Mouse (Mus musculus) limb, embryonic 15.5 days (tissue): ENCODE data around the gene Rdh9. TPM values are rescaled to one million over a fixed set of nuclear protein-coding genes. Genes with fewer than 3 reads are reported as not detected.

ENCODE experiments used
- ATAC-seq: fragments of 200-750 bp; cut with Nextera tagmentation; 2 replicates; pipeline ENCODE4 v1.8.0; 2017; ENCODE audit warnings: low read depth, moderate TSS enrichment; ENCODE audit not compliant: insufficient number of reproducible peaks, low FRiP score, low TSS enrichment
- H3K27ac ChIP-seq: fragments of 300-500 bp; sonication (generic); 2 replicates; pipeline ENCODE4 v1.5.1; 2015; ENCODE audit warnings: moderate library complexity, mild to moderate bottlenecking, inconsistent platforms
- H3K27me3 ChIP-seq: fragments of 300-500 bp; sonication (generic); 2 replicates; pipeline ENCODE4 v1.6.1; 2015; ENCODE audit warnings: inconsistent platforms
- H3K36me3 ChIP-seq: fragments of 300-500 bp; sonication (generic); 2 replicates; pipeline ENCODE4 v1.6.1; 2015; ENCODE audit warnings: inconsistent platforms
- H3K4me1 ChIP-seq: fragments of 300-500 bp; sonication (generic); 2 replicates; pipeline ENCODE4 v1.6.1; 2015; ENCODE audit warnings: inconsistent platforms
- H3K4me2 ChIP-seq: fragments of 300-500 bp; sonication (generic); 2 replicates; pipeline ENCODE4 v1.6.1; 2015; ENCODE audit warnings: mild to moderate bottlenecking, inconsistent platforms
- H3K4me3 ChIP-seq: fragments of 300-500 bp; sonication (generic); 2 replicates; pipeline ENCODE4 v1.5.1; 2015; ENCODE audit warnings: mild to moderate bottlenecking, inconsistent platforms
- H3K9ac ChIP-seq: fragments of 300-500 bp; sonication (generic); 2 replicates; pipeline ENCODE4 v1.6.1; 2015; ENCODE audit warnings: inconsistent platforms
- H3K9me3 ChIP-seq: fragments of 300-500 bp; sonication (generic); 2 replicates; pipeline ENCODE4 v1.6.1; 2016; ENCODE audit warnings: inconsistent platforms
- WGBS: fragments of 180-500 bp; shearing (Covaris S2); methylation state at CpG from one replicate; pipeline ENCODE4 v1.1.7; 2015; 5-methylcytosine and 5-hydroxymethylcytosine counted together
- polyA plus RNA-seq: library from polyadenylated mRNA; unstranded; fragments of >200 nt; fragmentation: Nextera tagmentation; extraction: Ambion mirVana; gene quantifications from 2 replicates; pipeline ENCODE4 v1.2.1, GENCODE M21; 2015

The Rdh9 gene
- not detected in 2 replicates for polyA plus RNA-seq

GRCm38 (mm10) chr10:127776011-127776410 lies at the start of gene Rdh9:
Gene Rdh9 (plus strand): TSS chr10:127776386.
- Histone ChIP-seq H3K4me1 (no peaks in the 10 kb centered on the region), H3K36me3 (no peaks in the 10 kb centered on the region), H3K4me2 (no peak within 1 kb of the TSS), H3K27ac (no peak within 1 kb of the TSS), H3K9ac (no peak within 1 kb of the TSS), H3K4me3 (no peak within 1 kb of the TSS), H3K27me3 (no peaks in the 10 kb centered on the region), H3K9me3 (no peaks in the 10 kb centered on the region)
- ATAC-seq: no peak
- WGBS: 84% methylated on average over 2 of the region's 2 CpGs

DNA sequence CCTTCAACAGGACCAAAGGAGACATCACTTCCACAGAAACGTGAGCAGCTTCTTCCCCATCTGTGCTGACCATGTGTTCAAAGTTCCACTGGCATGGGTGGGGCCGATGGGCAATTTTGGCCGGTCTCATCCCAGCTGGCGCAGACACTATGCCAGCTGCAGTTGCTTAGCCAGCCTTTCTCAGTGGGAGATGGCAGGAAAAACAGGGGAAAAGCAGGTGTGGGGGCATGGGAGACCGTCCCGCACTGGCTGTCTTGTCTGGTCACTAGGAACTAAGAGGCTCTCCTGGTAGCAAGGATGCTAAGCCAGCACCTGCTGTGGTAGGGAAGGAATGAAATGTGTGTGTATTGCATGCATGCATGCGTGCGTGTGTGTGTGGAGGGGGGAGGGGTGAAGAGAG lies 47.7 kb upstream of the Rdh9 start:
- peaks cover 3% of the 10 kb centered on the region; the same call in 1 of the 2 replicates for H3K27me3 ChIP-seq
- WGBS: 67% methylated on average over 8 of the region's 8 CpGs

DNA sequence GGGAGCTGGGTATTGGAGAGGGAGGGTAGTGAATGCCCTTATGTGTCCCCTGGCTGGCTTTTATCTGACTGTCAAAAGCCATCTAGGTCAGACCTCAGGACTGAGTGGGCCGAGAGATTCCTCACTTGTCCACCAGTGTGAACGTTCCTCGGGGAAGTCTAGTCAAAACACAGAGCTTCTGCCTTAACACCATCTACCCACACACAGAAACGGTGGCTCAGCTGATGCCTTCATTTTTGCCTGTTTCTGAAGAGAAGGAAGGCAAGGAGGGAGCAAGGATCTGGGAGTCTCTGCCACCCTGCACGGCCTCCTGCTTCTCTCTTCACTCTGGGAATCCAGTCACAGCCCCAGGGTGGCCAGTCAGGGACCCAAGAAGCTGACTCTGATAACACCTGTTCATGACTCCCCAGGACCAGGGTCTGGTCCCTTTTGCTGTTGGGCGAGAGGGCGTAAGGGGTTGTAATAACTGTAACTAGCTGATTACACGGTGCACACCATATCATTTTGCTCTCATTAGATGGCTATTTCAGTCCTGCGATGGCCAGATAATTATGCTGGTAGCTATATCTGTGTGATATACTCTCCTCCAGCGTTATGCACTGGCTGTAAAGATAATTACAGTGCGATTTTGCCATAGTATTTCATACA lies 45.8 kb upstream of the Rdh9 start:
- Histone ChIP-seq H3K36me3 (no peaks in the 10 kb centered on the region), H3K4me2 (no peak overlapping the region), H3K4me3 (no peak overlapping the region), H3K27me3 (peaks cover 3% of the 10 kb centered on the region; the same call in 1 of the 2 replicates), H3K27ac (no peak overlapping the region), H3K9me3 (no peaks in the 10 kb centered on the region), H3K4me1 (no peaks in the 10 kb centered on the region), H3K9ac (no peak overlapping the region)
- WGBS: 60% methylated on average over 11 of the region's 11 CpGs
- no peak for ATAC-seq

More for the DNA sequence above, 47.7 kb upstream of the Rdh9 start:
- Histone ChIP-seq H3K36me3 (no peaks in the 10 kb centered on the region), H3K4me2 (no peak overlapping the region), H3K4me1 (no peaks in the 10 kb centered on the region), H3K4me3 (no peak overlapping the region), H3K27ac (no peak overlapping the region), H3K9me3 (no peaks in the 10 kb centered on the region), H3K9ac (no peak overlapping the region)
- ATAC-seq: no peak

GRCm38 (mm10) chr10:127730933-127731310 lies 45.3 kb upstream of the Rdh9 start:
- Histone ChIP-seq H3K27me3 (peaks cover under 1% of the 10 kb centered on the region; the same call in 1 of the 2 replicates), H3K27ac (no peak overlapping the region), H3K4me2 (no peak overlapping the region), H3K4me1 (no peaks in the 10 kb centered on the region), H3K9ac (no peak overlapping the region), H3K4me3 (no peak overlapping the region), H3K9me3 (no peaks in the 10 kb centered on the region), H3K36me3 (no peaks in the 10 kb centered on the region)
- 35% methylated on average over 9 of the region's 9 CpGs for WGBS
- ATAC-seq: no peak

DNA sequence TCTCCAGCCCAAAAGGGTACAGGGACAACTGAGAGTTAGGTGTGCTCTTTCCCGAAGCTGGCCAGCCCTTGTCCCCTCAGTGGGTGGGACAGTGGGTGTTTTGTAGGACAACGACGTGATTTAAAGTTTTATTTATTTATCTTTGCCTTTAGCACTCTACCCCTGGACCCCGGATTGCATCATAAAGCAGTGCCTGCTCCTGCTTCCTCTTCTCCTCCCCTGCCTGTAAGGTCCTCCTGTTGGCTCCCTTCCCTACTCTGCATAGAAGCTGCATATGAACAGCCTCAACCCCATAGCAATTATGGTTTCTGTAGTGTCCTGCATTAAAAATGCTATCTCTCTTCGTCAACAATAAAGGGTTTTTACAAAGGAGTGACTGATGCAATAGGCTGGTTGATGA lies 44.8 kb upstream of the Rdh9 start:
- Histone ChIP-seq H3K4me2 (no peak overlapping the region), H3K36me3 (no peaks in the 10 kb centered on the region), H3K27me3 (no peaks in the 10 kb centered on the region), H3K9me3 (no peaks in the 10 kb centered on the region), H3K9ac (no peak overlapping the region), H3K27ac (no peak overlapping the region), H3K4me3 (no peak overlapping the region), H3K4me1 (no peaks in the 10 kb centered on the region)
- ATAC-seq: no peak
- 25% methylated on average over 5 of the region's 5 CpGs for whole genome bisulfite sequencing

DNA sequence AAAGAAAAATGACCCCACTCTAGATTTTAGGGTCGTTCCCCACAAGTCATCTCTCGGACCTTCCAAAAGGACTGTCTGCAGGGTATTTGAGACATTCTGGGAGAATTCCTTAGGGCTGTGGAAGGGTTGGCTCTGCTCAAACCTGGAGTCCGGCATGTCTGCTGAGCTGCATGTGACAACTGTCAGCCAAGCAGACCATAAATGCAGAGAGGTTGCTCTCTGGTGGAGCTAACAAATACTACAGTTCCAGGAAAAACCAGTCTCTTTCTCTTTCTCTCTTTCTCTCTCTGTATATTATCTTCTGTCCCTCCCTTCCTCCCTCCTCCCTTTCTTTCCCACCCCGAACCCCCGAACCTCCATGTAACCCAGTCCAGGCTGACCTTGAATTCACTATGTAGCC lies 41.8 kb upstream of the Rdh9 start:
- no peak for ATAC-seq
- 33% methylated on average over 5 of the region's 5 CpGs for WGBS
- Histone ChIP-seq H3K9me3 (no peaks in the 10 kb centered on the region), H3K36me3 (no peaks in the 10 kb centered on the region), H3K4me3 (no peak overlapping the region), H3K27ac (no peak overlapping the region), H3K9ac (no peak overlapping the region), H3K27me3 (no peaks in the 10 kb centered on the region), H3K4me2 (no peak overlapping the region), H3K4me1 (peaks cover 10% of the 10 kb centered on the region; the same call in 1 of the 2 replicates)

DNA sequence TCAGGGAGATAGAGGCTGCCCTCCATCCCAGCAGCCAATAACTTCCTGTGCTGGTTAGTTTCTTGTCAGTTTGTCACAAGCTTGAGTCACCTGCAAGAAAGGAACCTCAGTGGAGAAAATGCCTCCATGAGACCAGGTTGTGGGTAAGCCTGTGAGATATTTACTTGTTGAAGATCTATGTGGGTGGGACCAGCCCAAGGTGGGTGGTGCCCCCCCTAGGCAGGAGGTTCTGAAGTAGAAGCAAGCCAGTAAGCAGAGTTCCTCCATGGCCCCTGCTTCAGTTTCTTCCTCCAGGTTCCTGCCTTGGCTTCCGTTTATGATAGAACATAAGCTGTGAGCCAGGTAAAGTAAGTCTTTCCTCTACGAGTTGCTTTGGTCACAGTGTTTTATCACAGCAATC lies 39.9 kb upstream of the Rdh9 start:
- Histone ChIP-seq H3K9ac (no peak overlapping the region), H3K4me1 (peaks cover 22% of the 10 kb centered on the region), H3K4me3 (no peak overlapping the region), H3K27ac (no peak overlapping the region), H3K4me2 (no peak overlapping the region), H3K27me3 (no peaks in the 10 kb centered on the region), H3K9me3 (no peaks in the 10 kb centered on the region), H3K36me3 (peaks cover 1% of the 10 kb centered on the region; the same call in 1 of the 2 replicates)
- no peak for ATAC-seq
- 68% methylated on average over 2 of the region's 2 CpGs for WGBS

- H3K4me2 ChIP-seq: no peak overlapping the region
- no peak overlapping the region for H3K27ac ChIP-seq
- H3K36me3 ChIP-seq: peaks cover 8% of the 10 kb centered on the region
- WGBS: 66% methylated on average over 4 of the region's 4 CpGs
- no peak overlapping the region for H3K4me3 ChIP-seq
- H3K27me3 ChIP-seq: no peaks in the 10 kb centered on the region
- peaks cover 22% of the 10 kb centered on the region for H3K4me1 ChIP-seq
- no peak overlapping the region for H3K9ac ChIP-seq
- ATAC-seq: no peak
- H3K9me3 ChIP-seq: no peaks in the 10 kb centered on the region
Measured at GRCm38 (mm10) chr10:127736916-127737315, 39.3 kb upstream of the Rdh9 start.

- WGBS: 22% methylated on average over 2 of the region's 2 CpGs
- Histone ChIP-seq H3K4me1 (peaks cover 22% of the 10 kb centered on the region), H3K9me3 (no peaks in the 10 kb centered on the region), H3K4me2 (no peak overlapping the region), H3K27ac (no peak overlapping the region), H3K9ac (no peak overlapping the region), H3K4me3 (no peak overlapping the region), H3K36me3 (peaks cover 14% of the 10 kb centered on the region), H3K27me3 (no peaks in the 10 kb centered on the region)
- ATAC-seq: no peak
Measured at GRCm38 (mm10) chr10:127737552-127737951, 38.6 kb upstream of the Rdh9 start.

GRCm38 (mm10) chr10:127738151-127738882 lies 37.9 kb upstream of the Rdh9 start:
- Histone ChIP-seq H3K4me3 (peak overlapping the region; percentile 98; the same call in 1 of the 2 replicates), H3K27ac (no peak overlapping the region), H3K36me3 (peaks cover 22% of the 10 kb centered on the region), H3K4me2 (no peak overlapping the region; the same call in 1 of the 2 replicates), H3K27me3 (no peaks in the 10 kb centered on the region), H3K9me3 (no peaks in the 10 kb centered on the region), H3K4me1 (peaks cover 22% of the 10 kb centered on the region), H3K9ac (no peak overlapping the region)
- 41% methylated on average over 13 of the region's 13 CpGs for WGBS
- ATAC-seq: no peak

DNA sequence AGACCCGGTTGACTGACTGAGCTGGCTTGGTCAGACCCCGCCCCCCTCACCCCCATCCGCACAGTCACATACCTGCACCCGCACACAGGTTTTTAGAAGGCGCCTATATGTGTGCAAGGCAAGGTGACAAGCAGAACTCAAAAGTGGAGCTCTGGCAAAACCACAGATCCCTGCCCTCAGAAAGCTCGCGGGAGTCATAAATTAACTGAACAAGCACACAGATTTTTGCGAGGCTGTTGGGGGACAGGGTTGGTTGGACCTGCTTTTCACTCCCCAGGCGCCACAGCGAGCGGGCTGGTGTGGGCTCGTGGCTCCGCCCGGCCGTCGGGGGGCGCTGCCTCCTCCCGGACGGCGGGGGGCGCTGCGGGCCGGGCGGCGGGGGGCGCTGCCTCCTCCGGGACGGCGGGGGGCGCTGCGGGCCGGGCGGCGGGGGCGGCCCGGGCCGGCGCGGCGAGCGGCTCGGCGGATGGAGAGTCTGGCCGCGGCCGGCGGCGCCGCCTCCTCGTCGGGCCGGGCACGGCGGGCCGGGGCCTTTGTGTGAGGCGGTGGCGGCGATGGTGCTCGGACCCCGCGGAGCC lies 37.0 kb upstream of the Rdh9 start, which contains the start of gene Zbtb39:
TSS of gene Zbtb39 (plus strand) at position 456 of the 578 bp plus-strand sequence.
- H3K4me2 ChIP-seq: peak within 1 kb of the TSS; percentile 68
- H3K36me3 ChIP-seq: peaks cover 30% of the 10 kb centered on the region
- H3K4me3 ChIP-seq: peak within 1 kb of the TSS; percentile 98
- H3K9me3 ChIP-seq: no peaks in the 10 kb centered on the region
- H3K9ac ChIP-seq: peak within 1 kb of the TSS; percentile 92
- peaks cover 22% of the 10 kb centered on the region for H3K4me1 ChIP-seq
- H3K27me3 ChIP-seq: no peaks in the 10 kb centered on the region
- peak within 1 kb of the TSS; percentile 85 for H3K27ac ChIP-seq
- ATAC-seq: peak; percentile 74
- WGBS: under 1% methylated on average over 47 of the region's 61 CpGs

DNA sequence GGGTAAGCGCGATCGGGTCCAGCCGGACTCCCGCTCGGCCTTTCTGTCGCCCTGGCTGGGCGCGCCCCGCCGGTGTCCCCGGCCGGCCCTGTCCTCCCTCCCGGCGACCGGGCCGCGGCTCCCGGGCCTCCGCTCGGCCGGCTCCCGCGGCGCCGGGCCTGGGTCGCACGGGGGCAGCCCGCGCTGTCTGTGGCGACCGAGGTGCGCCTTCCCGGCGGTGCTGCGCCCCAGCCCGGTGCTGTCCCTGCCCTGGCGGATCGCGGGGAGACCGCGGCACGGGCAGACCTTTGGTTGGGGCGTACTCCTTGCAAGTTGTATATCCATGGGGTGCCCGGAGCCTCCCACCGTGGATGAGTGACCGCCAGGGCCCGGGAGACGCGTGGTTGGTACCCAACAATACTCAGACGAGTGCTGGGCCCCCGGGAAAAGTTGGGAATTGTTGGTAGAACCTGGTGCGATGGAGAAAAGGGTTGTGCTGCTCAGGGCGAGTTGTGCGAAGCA lies 36.5 kb upstream of the Rdh9 start:
- Histone ChIP-seq H3K4me1 (peaks cover 22% of the 10 kb centered on the region), H3K9ac (peak overlapping the region; percentile 92), H3K4me2 (peak overlapping the region; percentile 68), H3K27ac (peak overlapping the region; percentile 85), H3K27me3 (no peaks in the 10 kb centered on the region), H3K4me3 (peak overlapping the region; percentile 98), H3K36me3 (peaks cover 36% of the 10 kb centered on the region), H3K9me3 (no peaks in the 10 kb centered on the region)
- under 1% methylated on average over 55 of the region's 55 CpGs for WGBS
- ATAC-seq: no peak
